Mouse (Mus musculus): ENCODE measurements around the gene Ino80d. TPM values are rescaled to one million over a fixed set of nuclear protein-coding genes. Genes with fewer than 3 reads are reported as not detected.

Ino80d gene
- polyA plus RNA-seq, 1 experiment from 2014 or later = 13.8 TPM

DNA sequence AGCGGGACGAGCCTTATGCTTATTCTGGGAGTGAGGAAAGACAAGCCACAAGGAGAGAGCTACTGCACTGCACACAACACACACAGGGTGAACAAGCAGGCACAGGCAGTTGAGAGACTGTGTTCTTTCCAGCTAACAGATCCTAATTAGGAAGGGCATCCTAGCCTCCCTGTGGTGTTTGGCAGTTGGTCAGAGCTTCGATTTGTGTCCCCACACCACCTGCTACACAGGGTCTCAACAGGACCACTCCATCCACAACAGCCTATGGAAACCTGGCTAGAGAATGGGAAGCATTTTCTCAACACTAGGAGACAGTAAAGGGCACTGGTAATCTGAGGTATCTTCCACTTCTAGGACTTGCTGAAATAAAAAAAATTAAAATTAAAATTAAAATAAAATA, 57.1 kb downstream of the Ino80d start:
- H3K4me1 ChIP-seq (ENCODE audit: control insufficient read depth, insufficient read depth, low read length) = peaks cover 12% of the 10 kb centered on the region
- no peaks in the 10 kb centered on the region for H3K27me3 ChIP-seq (ENCODE audit: control insufficient read depth, insufficient read depth, low read length)
- no peaks in the 10 kb centered on the region for H3K9me3 ChIP-seq (replicated peaks; ENCODE audit: control insufficient read depth, low read length)
- H3K9ac ChIP-seq (ENCODE audit: low read depth, low read length) = no peak overlapping the region
- WGBS (ENCODE audit: insufficient replicate concordance) = 86% methylated on average over 3 of the region's 3 CpGs
- no peak for ATAC-seq (replicated peaks; ENCODE audit: insufficient number of reproducible peaks, low FRiP score, low TSS enrichment)
- H3K4me2 ChIP-seq = no peak overlapping the region
- no peak overlapping the region for H3K27ac ChIP-seq (ENCODE audit: low read depth, low read length)
- peaks cover 31% of the 10 kb centered on the region for H3K36me3 ChIP-seq (ENCODE audit: control insufficient read depth, insufficient read depth, low read length)
- no peak overlapping the region for H3K4me3 ChIP-seq (ENCODE audit: low read depth, low read length)

DNA sequence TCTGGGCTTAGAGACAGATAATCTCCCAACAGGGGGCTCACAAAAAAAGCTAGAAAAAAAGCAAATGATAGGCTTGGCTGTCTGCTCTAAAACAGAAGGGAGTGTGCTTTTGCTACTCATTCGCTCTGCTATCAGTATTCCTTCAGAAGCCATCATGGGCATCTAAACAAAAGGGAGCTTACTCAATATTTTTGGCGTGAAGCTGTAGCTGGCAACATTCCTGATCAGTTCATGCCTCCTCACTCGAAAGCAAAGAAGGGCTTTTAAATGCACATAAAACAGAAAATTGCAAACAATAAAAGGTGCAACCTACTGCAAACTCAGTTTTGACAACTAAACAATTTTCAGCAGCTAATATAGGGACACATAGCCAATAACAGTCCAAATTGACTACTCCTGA, 59.1 kb downstream of the Ino80d start:
- H3K27me3 ChIP-seq (ENCODE audit: control insufficient read depth, insufficient read depth, low read length) = no peaks in the 10 kb centered on the region
- no peak overlapping the region for H3K27ac ChIP-seq (ENCODE audit: low read depth, low read length)
- no peak for ATAC-seq (replicated peaks; ENCODE audit: insufficient number of reproducible peaks, low FRiP score, low TSS enrichment)
- no peak overlapping the region for H3K9ac ChIP-seq (ENCODE audit: low read depth, low read length)
- no peak overlapping the region for H3K4me3 ChIP-seq (ENCODE audit: low read depth, low read length)
- H3K36me3 ChIP-seq (ENCODE audit: control insufficient read depth, insufficient read depth, low read length) = peaks cover 25% of the 10 kb centered on the region
- H3K9me3 ChIP-seq (replicated peaks; ENCODE audit: control insufficient read depth, low read length) = no peaks in the 10 kb centered on the region
- H3K4me2 ChIP-seq = no peak overlapping the region
- 78% methylated on average over 3 of the region's 3 CpGs for WGBS (ENCODE audit: insufficient replicate concordance)
- H3K4me1 ChIP-seq (ENCODE audit: control insufficient read depth, insufficient read depth, low read length) = peaks cover 15% of the 10 kb centered on the region

DNA sequence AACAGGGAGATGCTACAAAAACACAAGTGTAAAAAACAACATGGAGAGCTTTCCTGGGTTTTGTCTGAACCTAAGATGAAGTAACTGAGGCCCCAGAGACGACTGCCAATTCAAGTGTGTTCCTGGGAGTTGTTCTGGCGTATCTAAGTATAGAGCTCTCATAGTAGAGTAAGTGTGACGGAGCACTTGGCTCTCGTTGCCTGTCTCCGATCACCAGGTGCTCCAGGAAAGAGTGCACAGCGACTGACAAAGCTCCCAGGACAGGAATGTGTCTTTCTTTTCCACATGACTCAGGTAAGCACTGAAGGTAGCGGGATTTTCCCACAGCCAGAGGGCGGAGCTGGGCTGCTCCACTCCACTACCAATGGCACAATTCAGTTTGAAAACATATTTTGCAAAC, 63.6 kb downstream of the Ino80d start:
- H3K27me3 ChIP-seq (ENCODE audit: control insufficient read depth, insufficient read depth, low read length) = no peaks in the 10 kb centered on the region
- ATAC-seq (replicated peaks; ENCODE audit: insufficient number of reproducible peaks, low FRiP score, low TSS enrichment) = no peak
- no peak overlapping the region for H3K9ac ChIP-seq (ENCODE audit: low read depth, low read length)
- H3K4me1 ChIP-seq (ENCODE audit: control insufficient read depth, insufficient read depth, low read length) = peaks cover 16% of the 10 kb centered on the region
- H3K4me2 ChIP-seq = peak overlapping the region; percentile 29
- peak overlapping the region; percentile 54 for H3K27ac ChIP-seq (ENCODE audit: low read depth, low read length)
- H3K4me3 ChIP-seq (ENCODE audit: low read depth, low read length) = no peak overlapping the region
- H3K36me3 ChIP-seq (ENCODE audit: control insufficient read depth, insufficient read depth, low read length) = peaks cover 3% of the 10 kb centered on the region; the same call in 1 of the 2 replicates
- no peaks in the 10 kb centered on the region for H3K9me3 ChIP-seq (replicated peaks; ENCODE audit: control insufficient read depth, low read length)
- 50% methylated on average over 8 of the region's 8 CpGs for WGBS (ENCODE audit: insufficient replicate concordance)

DNA sequence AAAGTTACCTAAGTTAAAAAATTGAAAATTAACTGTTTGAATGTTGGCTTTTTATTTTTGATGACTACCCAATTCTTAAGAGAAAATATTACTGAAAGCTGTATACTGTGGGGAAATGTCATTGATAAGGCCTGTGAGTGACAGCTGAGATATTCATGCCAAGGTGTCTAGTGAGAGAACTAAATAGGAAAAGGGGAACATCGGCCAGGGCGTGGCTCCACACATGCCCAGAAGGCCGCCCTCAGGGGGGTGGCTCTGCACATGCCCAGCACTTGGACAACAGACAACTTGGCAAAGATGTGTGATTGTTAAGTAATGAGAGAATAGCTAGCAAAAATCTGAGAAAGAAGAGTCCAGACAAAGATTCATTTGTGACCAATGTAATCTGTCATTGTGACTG, 64.5 kb downstream of the Ino80d start:
- 90% methylated on average over 3 of the region's 3 CpGs for WGBS (ENCODE audit: insufficient replicate concordance)
- Histone ChIP-seq H3K4me2 (no peak overlapping the region), H3K36me3 (ENCODE audit: control insufficient read depth, insufficient read depth, low read length) (peaks cover 3% of the 10 kb centered on the region; the same call in 1 of the 2 replicates), H3K4me3 (ENCODE audit: low read depth, low read length) (no peak overlapping the region), H3K27me3 (ENCODE audit: control insufficient read depth, insufficient read depth, low read length) (no peaks in the 10 kb centered on the region), H3K27ac (ENCODE audit: low read depth, low read length) (no peak overlapping the region), H3K9ac (ENCODE audit: low read depth, low read length) (no peak overlapping the region), H3K9me3 (replicated peaks; ENCODE audit: control insufficient read depth, low read length) (no peaks in the 10 kb centered on the region), H3K4me1 (ENCODE audit: control insufficient read depth, insufficient read depth, low read length) (peaks cover 13% of the 10 kb centered on the region)
- no peak for ATAC-seq (replicated peaks; ENCODE audit: insufficient number of reproducible peaks, low FRiP score, low TSS enrichment)

DNA sequence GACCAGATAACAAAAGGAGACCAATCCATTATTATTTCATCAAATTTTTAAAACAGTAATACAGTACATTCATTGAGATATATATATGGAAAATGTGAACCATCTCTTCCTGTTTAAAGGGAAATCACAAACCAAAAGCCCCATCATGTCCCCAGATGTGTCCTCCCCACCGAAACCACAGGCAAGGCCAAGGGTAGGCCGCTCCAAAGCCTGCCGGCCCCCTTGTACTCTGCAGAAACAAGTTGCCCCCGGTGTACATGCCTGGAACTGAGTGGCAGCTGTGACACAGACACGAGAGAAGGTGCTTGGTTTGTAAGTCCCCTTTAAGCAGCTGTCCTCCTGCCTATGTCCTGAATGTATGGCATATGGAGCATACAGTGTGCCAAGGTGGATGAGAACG, 66.5 kb downstream of the Ino80d start:
- peaks cover 9% of the 10 kb centered on the region for H3K4me1 ChIP-seq (ENCODE audit: control insufficient read depth, insufficient read depth, low read length)
- no peak for ATAC-seq (replicated peaks; ENCODE audit: insufficient number of reproducible peaks, low FRiP score, low TSS enrichment)
- 81% methylated on average over 6 of the region's 6 CpGs for WGBS (ENCODE audit: insufficient replicate concordance)

DNA sequence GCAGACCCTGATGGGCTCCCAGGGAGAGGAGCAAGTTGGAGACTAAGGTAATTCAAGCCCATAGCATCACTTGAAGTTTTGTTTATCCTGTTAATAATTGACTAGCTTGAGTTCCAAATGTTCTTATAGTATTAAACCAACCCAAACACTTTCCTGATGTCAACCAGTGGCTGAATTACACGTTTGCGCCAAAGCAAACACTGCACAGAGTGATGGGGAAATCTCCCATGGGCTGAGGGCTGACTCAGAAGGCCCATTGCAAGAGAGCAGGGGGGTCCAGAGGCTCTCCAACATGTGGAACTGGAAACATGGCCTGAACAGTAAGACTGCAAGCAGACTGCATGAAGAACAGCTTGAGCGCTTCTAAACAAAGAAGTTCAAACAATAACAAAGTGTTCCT, 81.5 kb downstream of the Ino80d start:
- H3K36me3 ChIP-seq (ENCODE audit: control insufficient read depth, insufficient read depth, low read length) = no peaks in the 10 kb centered on the region
- no peak overlapping the region for H3K4me2 ChIP-seq
- no peaks in the 10 kb centered on the region for H3K4me1 ChIP-seq (ENCODE audit: control insufficient read depth, insufficient read depth, low read length)
- 80% methylated on average over 3 of the region's 3 CpGs for WGBS (ENCODE audit: insufficient replicate concordance)
- no peaks in the 10 kb centered on the region for H3K27me3 ChIP-seq (ENCODE audit: control insufficient read depth, insufficient read depth, low read length)
- no peak for ATAC-seq (replicated peaks; ENCODE audit: insufficient number of reproducible peaks, low FRiP score, low TSS enrichment)
- H3K9me3 ChIP-seq (replicated peaks; ENCODE audit: control insufficient read depth, low read length) = no peaks in the 10 kb centered on the region
- no peak overlapping the region for H3K9ac ChIP-seq (ENCODE audit: low read depth, low read length)
- H3K4me3 ChIP-seq (ENCODE audit: low read depth, low read length) = no peak overlapping the region
- no peak overlapping the region for H3K27ac ChIP-seq (ENCODE audit: low read depth, low read length)

More for the DNA sequence above, 66.5 kb downstream of the Ino80d start:
- Histone ChIP-seq H3K4me2 (no peak overlapping the region), H3K9ac (ENCODE audit: low read depth, low read length) (no peak overlapping the region), H3K27me3 (ENCODE audit: control insufficient read depth, insufficient read depth, low read length) (no peaks in the 10 kb centered on the region), H3K27ac (ENCODE audit: low read depth, low read length) (no peak overlapping the region), H3K9me3 (replicated peaks; ENCODE audit: control insufficient read depth, low read length) (no peaks in the 10 kb centered on the region), H3K36me3 (ENCODE audit: control insufficient read depth, insufficient read depth, low read length) (peaks cover 3% of the 10 kb centered on the region; the same call in 1 of the 2 replicates), H3K4me3 (ENCODE audit: low read depth, low read length) (no peak overlapping the region)

DNA sequence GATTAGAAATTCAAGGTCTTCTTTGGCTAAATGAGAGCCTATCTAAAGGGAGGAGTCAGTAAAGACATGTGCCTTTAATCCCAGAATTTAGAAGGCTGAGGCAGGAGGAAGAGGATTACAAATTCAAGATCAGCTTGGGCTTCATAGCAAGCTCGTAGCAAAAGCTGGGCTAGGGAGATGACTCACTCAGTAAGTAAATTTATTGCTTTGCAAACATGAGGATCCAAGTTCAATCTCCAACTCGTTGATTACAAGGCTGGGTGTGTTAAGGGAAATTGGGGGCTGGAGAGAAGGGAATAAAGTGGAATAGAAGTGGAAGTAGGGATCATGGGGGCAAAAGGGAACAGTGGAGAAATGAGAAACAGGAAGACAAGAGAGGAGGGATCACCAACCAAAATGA, 94.6 kb downstream of the Ino80d start:
- Histone ChIP-seq H3K36me3 (ENCODE audit: control insufficient read depth, insufficient read depth, low read length) (no peaks in the 10 kb centered on the region), H3K27ac (ENCODE audit: low read depth, low read length) (no peak overlapping the region), H3K4me3 (ENCODE audit: low read depth, low read length) (no peak overlapping the region), H3K4me1 (ENCODE audit: control insufficient read depth, insufficient read depth, low read length) (no peaks in the 10 kb centered on the region), H3K9me3 (replicated peaks; ENCODE audit: control insufficient read depth, low read length) (no peaks in the 10 kb centered on the region), H3K27me3 (ENCODE audit: control insufficient read depth, insufficient read depth, low read length) (no peaks in the 10 kb centered on the region), H3K4me2 (no peak overlapping the region), H3K9ac (ENCODE audit: low read depth, low read length) (no peak overlapping the region)
- ATAC-seq (replicated peaks; ENCODE audit: insufficient number of reproducible peaks, low FRiP score, low TSS enrichment) = no peak
- WGBS (ENCODE audit: insufficient replicate concordance) = 71% methylated on average over 2 of the region's 2 CpGs

DNA sequence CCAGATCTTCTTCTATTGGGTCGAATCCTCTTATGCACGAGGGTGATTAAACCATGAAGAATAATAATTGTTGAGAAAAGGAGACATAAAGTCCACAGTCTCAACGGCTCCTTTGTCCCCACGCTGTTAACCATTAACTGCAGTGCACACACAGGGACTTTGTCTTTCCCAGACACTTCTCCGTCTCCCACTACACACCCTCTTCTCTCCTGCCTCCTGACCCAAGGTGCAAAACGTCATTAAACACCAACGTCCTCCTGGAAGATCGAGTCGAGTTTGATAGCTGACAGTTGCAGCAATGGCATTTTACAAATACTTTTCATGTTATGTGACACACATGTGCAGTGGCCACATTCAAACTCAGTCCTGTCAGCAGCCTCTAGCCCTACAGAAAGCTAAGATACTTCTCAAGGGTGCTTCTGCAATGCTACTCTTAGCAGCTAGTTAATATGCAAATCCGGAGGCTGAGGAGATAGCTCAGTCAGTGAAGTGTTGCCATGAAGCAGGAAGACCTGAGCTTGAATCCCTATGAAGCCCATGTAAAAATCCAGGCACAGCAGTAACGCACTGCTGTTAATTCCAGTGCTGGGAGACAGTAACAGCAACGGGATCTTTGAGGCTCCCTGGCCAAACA, 109.3 kb downstream of the Ino80d start:
- H3K4me1 ChIP-seq (ENCODE audit: control insufficient read depth, insufficient read depth, low read length) = no peaks in the 10 kb centered on the region
- ATAC-seq (replicated peaks; ENCODE audit: insufficient number of reproducible peaks, low FRiP score, low TSS enrichment) = no peak
- WGBS (ENCODE audit: insufficient replicate concordance) = 52% methylated on average over 12 of the region's 12 CpGs

DNA sequence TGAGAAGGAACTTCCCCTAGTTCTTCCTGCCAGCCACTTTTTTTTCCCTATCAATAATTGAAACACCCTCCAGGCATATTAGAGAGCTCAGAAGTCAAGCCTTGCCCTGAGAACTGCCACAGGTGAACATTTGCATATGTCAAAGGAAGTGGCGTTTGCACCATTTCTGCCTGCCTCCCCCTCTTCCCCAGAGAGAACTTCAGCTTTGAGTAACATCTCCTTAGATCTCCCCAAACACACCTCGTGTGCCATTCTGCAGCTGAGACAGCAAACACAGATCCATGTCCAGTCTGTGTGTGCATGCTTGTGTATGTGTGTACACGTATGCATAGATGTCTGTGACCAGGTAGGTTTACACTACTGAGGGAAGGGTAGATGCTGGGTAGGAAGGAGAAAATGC, 112.6 kb downstream of the Ino80d start:
- Histone ChIP-seq H3K36me3 (ENCODE audit: control insufficient read depth, insufficient read depth, low read length) (no peaks in the 10 kb centered on the region), H3K4me2 (no peak overlapping the region), H3K9ac (ENCODE audit: low read depth, low read length) (no peak overlapping the region), H3K4me3 (ENCODE audit: low read depth, low read length) (no peak overlapping the region), H3K9me3 (replicated peaks; ENCODE audit: control insufficient read depth, low read length) (no peaks in the 10 kb centered on the region), H3K27me3 (ENCODE audit: control insufficient read depth, insufficient read depth, low read length) (no peaks in the 10 kb centered on the region), H3K27ac (ENCODE audit: low read depth, low read length) (no peak overlapping the region), H3K4me1 (ENCODE audit: control insufficient read depth, insufficient read depth, low read length) (no peaks in the 10 kb centered on the region)
- 68% methylated on average over 3 of the region's 3 CpGs for WGBS (ENCODE audit: insufficient replicate concordance)
- ATAC-seq (replicated peaks; ENCODE audit: insufficient number of reproducible peaks, low FRiP score, low TSS enrichment) = no peak

More for the DNA sequence above, 109.3 kb downstream of the Ino80d start:
- H3K27me3 ChIP-seq (ENCODE audit: control insufficient read depth, insufficient read depth, low read length) = no peaks in the 10 kb centered on the region
- no peaks in the 10 kb centered on the region for H3K36me3 ChIP-seq (ENCODE audit: control insufficient read depth, insufficient read depth, low read length)
- no peak overlapping the region for H3K4me2 ChIP-seq
- H3K27ac ChIP-seq (ENCODE audit: low read depth, low read length) = no peak overlapping the region
- no peak overlapping the region for H3K4me3 ChIP-seq (ENCODE audit: low read depth, low read length)
- no peak overlapping the region for H3K9ac ChIP-seq (ENCODE audit: low read depth, low read length)
- H3K9me3 ChIP-seq (replicated peaks; ENCODE audit: control insufficient read depth, low read length) = no peaks in the 10 kb centered on the region
